Mouse (Mus musculus): ENCODE data around the gene Cstf3. TPM values are rescaled to one million over a fixed set of nuclear protein-coding genes. Genes with fewer than 3 reads are reported as not detected.

Cstf3 gene
- 87.2 TPM for polyA plus RNA-seq (2014; fragmentation: Illumina TruSeq; extraction: RNeasy Lipid Tissue Mini Kit (QIAGEN cat#74804); ENCODE audit: low replicate concordance)

GRCm38 (mm10) chr2:104590068-104590828 lies at the start of gene Cstf3:
Gene Cstf3, plus strand, starts transcription at chr2:104590523.

GRCm38 (mm10) chr2:104711585-104712485 lies 121.5 kb downstream of the Cstf3 start, which contains the start of gene Tcp11l1:
Gene Tcp11l1, minus strand, starts transcription at chr2:104712169.

Other genes starting within 250 kb of the Cstf3 start
- not detected for gene D430041D05Rik, start 179.5 kb upstream of the Cstf3 start, polyA plus RNA-seq (2014; fragmentation: Illumina TruSeq; extraction: RNeasy Lipid Tissue Mini Kit (QIAGEN cat#74804); ENCODE audit: low replicate concordance)
- 49.9 TPM for gene Hipk3, start 96.1 kb upstream of the Cstf3 start, polyA plus RNA-seq (2014; fragmentation: Illumina TruSeq; extraction: RNeasy Lipid Tissue Mini Kit (QIAGEN cat#74804); ENCODE audit: low replicate concordance)
- gene Tcp11l1, start 121.6 kb downstream of the Cstf3 start, polyA plus RNA-seq (2014; fragmentation: Illumina TruSeq; extraction: RNeasy Lipid Tissue Mini Kit (QIAGEN cat#74804); ENCODE audit: low replicate concordance), result 3.0 TPM
- not detected for gene Pin1rt1, start 125.9 kb downstream of the Cstf3 start, polyA plus RNA-seq (2014; fragmentation: Illumina TruSeq; extraction: RNeasy Lipid Tissue Mini Kit (QIAGEN cat#74804); ENCODE audit: low replicate concordance)
- 97.0 TPM for gene Depdc7, start 152.4 kb downstream of the Cstf3 start, polyA plus RNA-seq (2014; fragmentation: Illumina TruSeq; extraction: RNeasy Lipid Tissue Mini Kit (QIAGEN cat#74804); ENCODE audit: low replicate concordance)
- 16.7 TPM for gene Qser1, start 226.2 kb downstream of the Cstf3 start, polyA plus RNA-seq (2014; fragmentation: Illumina TruSeq; extraction: RNeasy Lipid Tissue Mini Kit (QIAGEN cat#74804); ENCODE audit: low replicate concordance)